Mouse (Mus musculus) heart, embryonic 10.5 days (tissue): Measurements from ENCODE around the gene Tarsl2. TPM values are rescaled to one million over a fixed set of nuclear protein-coding genes. Genes with fewer than 3 reads are reported as not detected.
A peak's percentile ranks its signal among the peaks of the same experiment; 100 is the strongest.

ENCODE experiments used
- DNase-seq: peaks from one replicate; pipeline ENCODE4 v3.0.0-alpha.2; 2017; ENCODE audit warnings: low spot score
- H3K27ac ChIP-seq: fragments of 300-500 bp; sonication (generic); 2 replicates; pipeline ENCODE4 v1.5.1; 2016; ENCODE audit warnings: mild to moderate bottlenecking
- H3K27me3 ChIP-seq: fragments of 300-500 bp; sonication (generic); 2 replicates; pipeline ENCODE4 v1.6.1; 2016; ENCODE audit warnings: mild to moderate bottlenecking; ENCODE audit not compliant: poor library complexity, insufficient read depth, severe bottlenecking
- H3K36me3 ChIP-seq: fragments of 300-500 bp; sonication (generic); 2 replicates; pipeline ENCODE4 v1.6.1; 2016; ENCODE audit warnings: mild to moderate bottlenecking, moderate library complexity
- H3K4me1 ChIP-seq: fragments of 300-500 bp; sonication (generic); 2 replicates; pipeline ENCODE4 v1.6.1; 2016; ENCODE audit warnings: mild to moderate bottlenecking
- H3K4me3 ChIP-seq: fragments of 300-500 bp; sonication (generic); 2 replicates; pipeline ENCODE4 v1.5.1; 2016; ENCODE audit warnings: mild to moderate bottlenecking, moderate library complexity
- H3K9me3 ChIP-seq: fragments of 300-500 bp; sonication (generic); 2 replicates; pipeline ENCODE4 v1.6.1; 2016; ENCODE audit warnings: mild to moderate bottlenecking, moderate library complexity
- WGBS: fragments of 180-500 bp; shearing (Covaris S2); methylation state at CpG from one replicate; pipeline ENCODE4 v1.1.7; 2016; 5-methylcytosine and 5-hydroxymethylcytosine counted together
- polyA plus RNA-seq: library from polyadenylated mRNA; unstranded; fragments of >200 nt; fragmentation: Nextera tagmentation; extraction: Ambion mirVana; gene quantifications from 2 replicates; pipeline ENCODE4 v1.2.1, GENCODE M21; 2016

Gene Tarsl2
- polyA plus RNA-seq, 1 experiment from 2014 or later = 13.1 TPM

DNA sequence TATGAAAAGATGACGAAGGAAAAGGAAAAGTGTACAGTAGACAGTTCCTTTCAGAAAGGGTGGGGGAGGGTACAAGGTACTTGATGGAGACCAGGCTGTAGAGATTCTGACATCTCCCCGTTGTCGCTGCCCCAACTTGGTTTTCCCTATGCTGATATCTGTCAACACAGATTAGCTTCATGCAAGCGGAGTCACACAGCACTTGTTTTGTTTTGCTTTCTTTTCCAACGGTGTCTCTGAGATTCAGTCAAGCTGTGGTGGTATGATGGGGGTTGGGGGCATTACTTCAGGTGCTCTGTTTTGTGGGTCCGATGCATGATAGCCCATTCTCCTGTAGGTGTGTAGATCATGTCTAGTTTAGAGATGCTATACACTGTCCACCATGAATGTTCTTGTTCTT lies 22.8 kb downstream of the Tarsl2 start:
- no peaks in the 10 kb centered on the region for H3K27me3 ChIP-seq
- no peak overlapping the region for H3K4me3 ChIP-seq
- no peaks in the 10 kb centered on the region for H3K9me3 ChIP-seq
- no peak for DNase-seq
- H3K4me1 ChIP-seq = no peaks in the 10 kb centered on the region
- H3K27ac ChIP-seq = no peak overlapping the region
- peaks cover 24% of the 10 kb centered on the region; the same call in 1 of the 2 replicates for H3K36me3 ChIP-seq
- 78% methylated on average over 6 of the region's 6 CpGs for WGBS

DNA sequence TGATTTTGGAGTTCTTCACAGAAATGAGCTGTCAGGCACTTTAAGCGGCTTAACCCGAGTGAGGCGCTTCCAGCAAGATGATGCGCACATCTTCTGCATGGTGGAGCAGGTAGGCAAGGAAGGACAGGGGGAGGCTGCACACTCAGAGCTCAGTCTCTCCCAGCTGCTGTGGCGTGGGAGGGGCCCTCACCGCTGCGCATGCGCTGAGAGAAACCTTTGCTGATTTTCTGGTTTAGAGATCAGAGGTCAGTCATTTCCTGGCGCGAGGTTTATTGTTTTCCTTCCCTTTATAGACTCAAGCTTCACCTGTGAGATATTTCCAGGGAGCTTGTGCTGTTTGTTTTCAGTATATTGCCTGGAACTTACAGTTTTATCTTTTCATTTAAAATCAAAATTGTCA lies 33.4 kb downstream of the Tarsl2 start:
- Histone ChIP-seq H3K27ac (no peak overlapping the region), H3K9me3 (no peaks in the 10 kb centered on the region), H3K4me1 (no peaks in the 10 kb centered on the region), H3K4me3 (no peak overlapping the region), H3K36me3 (peaks cover 17% of the 10 kb centered on the region; the same call in 1 of the 2 replicates), H3K27me3 (no peaks in the 10 kb centered on the region)
- peak; percentile 64 for DNase-seq
- 78% methylated on average over 10 of the region's 10 CpGs for WGBS

DNA sequence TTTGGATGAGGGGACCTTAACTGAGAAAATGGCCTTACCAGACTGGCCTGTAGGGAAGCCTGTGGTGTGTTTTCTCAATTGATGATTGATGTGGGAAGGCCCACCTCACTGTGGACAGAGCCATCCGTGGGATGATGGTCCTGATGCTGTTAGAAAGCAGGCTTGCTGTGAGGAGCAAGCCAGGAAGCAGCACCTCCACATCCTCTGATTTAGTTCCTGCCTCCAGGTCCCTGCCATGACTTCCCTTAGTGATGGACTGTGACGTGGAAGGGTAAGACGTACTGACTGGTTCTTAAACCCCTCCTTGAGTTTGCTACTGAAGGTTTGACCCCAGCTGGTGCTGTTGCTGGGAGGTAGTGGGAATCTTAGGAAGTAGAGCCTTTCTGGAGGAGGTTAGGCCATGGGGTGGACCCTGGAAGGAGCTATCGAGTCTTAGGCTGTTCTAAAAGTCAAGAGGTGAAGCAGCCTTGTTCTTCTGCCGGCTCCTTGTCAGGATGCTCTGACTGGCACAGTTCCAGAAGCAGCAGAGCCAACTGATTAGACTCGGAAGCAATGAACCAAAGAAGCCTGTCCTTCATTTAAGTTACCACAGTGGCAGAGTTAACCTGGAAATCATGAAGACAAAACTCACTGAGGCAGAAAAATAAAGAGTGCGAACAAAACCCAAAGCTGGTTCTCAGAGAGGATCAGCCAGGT lies 34.4 kb downstream of the Tarsl2 start:
- WGBS = 79% methylated on average over 7 of the region's 7 CpGs
- no peaks in the 10 kb centered on the region for H3K9me3 ChIP-seq
- H3K27ac ChIP-seq = no peak overlapping the region
- H3K4me1 ChIP-seq = no peaks in the 10 kb centered on the region
- H3K27me3 ChIP-seq = no peaks in the 10 kb centered on the region
- peaks cover 18% of the 10 kb centered on the region; the same call in 1 of the 2 replicates for H3K36me3 ChIP-seq
- DNase-seq = peak; percentile 61
- no peak overlapping the region for H3K4me3 ChIP-seq

GRCm38 (mm10) chr7:65681166-65681565 lies 36.5 kb downstream of the Tarsl2 start:
- H3K27me3 ChIP-seq = no peaks in the 10 kb centered on the region
- H3K36me3 ChIP-seq = peaks cover 15% of the 10 kb centered on the region; the same call in 1 of the 2 replicates
- H3K27ac ChIP-seq = no peak overlapping the region
- H3K9me3 ChIP-seq = no peaks in the 10 kb centered on the region
- H3K4me1 ChIP-seq = no peaks in the 10 kb centered on the region
- DNase-seq = no peak
- whole genome bisulfite sequencing = 68% methylated on average over 5 of the region's 5 CpGs
- H3K4me3 ChIP-seq = no peak overlapping the region

DNA sequence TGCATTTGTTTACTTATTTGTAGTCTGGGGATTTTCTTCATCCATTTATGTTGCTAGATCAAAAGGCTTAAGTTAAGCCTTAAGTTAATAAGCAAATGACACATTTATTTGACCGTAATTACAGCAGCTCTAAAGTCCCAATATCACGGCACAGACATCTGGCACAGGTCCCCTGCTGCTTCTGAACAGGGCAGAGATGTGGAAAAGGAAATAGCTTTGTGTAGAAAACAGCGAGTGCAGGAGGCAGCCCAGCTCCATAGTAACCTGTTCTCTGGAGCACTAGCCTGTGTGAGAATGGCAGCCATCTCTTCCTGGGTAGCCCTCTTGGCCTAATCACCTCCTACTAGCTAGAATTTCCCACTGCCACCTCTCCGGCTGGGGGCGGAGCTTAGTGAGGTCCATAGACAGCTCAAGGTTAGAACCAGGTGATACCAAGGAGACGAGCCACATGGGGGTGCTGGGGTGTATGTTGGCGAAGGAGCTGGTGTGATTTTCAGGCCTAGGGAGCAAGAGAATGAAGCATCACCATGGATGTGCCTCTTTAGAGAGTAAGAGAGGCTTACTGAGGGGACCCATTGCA lies 39.6 kb downstream of the Tarsl2 start:
- no peak for DNase-seq
- H3K27ac ChIP-seq = no peak overlapping the region
- H3K36me3 ChIP-seq = peaks cover 16% of the 10 kb centered on the region; the same call in 1 of the 2 replicates
- H3K27me3 ChIP-seq = no peaks in the 10 kb centered on the region
- WGBS = 67% methylated on average over 7 of the region's 7 CpGs
- H3K9me3 ChIP-seq = no peaks in the 10 kb centered on the region
- H3K4me3 ChIP-seq = no peak overlapping the region
- no peaks in the 10 kb centered on the region for H3K4me1 ChIP-seq

GRCm38 (mm10) chr7:65686664-65687063 lies 42.0 kb downstream of the Tarsl2 start:
- Histone ChIP-seq H3K27me3 (no peaks in the 10 kb centered on the region), H3K36me3 (peaks cover 16% of the 10 kb centered on the region; the same call in 1 of the 2 replicates), H3K4me3 (no peak overlapping the region), H3K9me3 (no peaks in the 10 kb centered on the region), H3K27ac (no peak overlapping the region), H3K4me1 (no peaks in the 10 kb centered on the region)
- DNase-seq = peak; percentile 61
- 89% methylated on average over 9 of the region's 9 CpGs for WGBS

- H3K4me3 ChIP-seq = no peak within 1 kb of the TSS
- 83% methylated on average over 7 of the region's 7 CpGs for whole genome bisulfite sequencing
- H3K27ac ChIP-seq = no peak within 1 kb of the TSS
- no peak for DNase-seq
- peaks cover 20% of the 10 kb centered on the region for H3K36me3 ChIP-seq
- no peaks in the 10 kb centered on the region for H3K9me3 ChIP-seq
- peaks cover 12% of the 10 kb centered on the region for H3K4me1 ChIP-seq
- H3K27me3 ChIP-seq = no peaks in the 10 kb centered on the region
These were observed 46.2 kb downstream of the Tarsl2 start, which contains the start of gene Tm2d3 for GRCm38 (mm10) chr7:65690869-65691268. Tm2d3 (plus strand) TSS chr7:65691169.

- peak; percentile 51 for DNase-seq
- no peak overlapping the region for H3K4me3 ChIP-seq
- H3K9me3 ChIP-seq = no peaks in the 10 kb centered on the region
- H3K36me3 ChIP-seq = peaks cover 24% of the 10 kb centered on the region
- H3K27me3 ChIP-seq = no peaks in the 10 kb centered on the region
- H3K27ac ChIP-seq = no peak overlapping the region
- 88% methylated on average over 8 of the region's 8 CpGs for WGBS
- H3K4me1 ChIP-seq = peaks cover 12% of the 10 kb centered on the region
These were observed 47.4 kb downstream of the Tarsl2 start for GRCm38 (mm10) chr7:65691929-65692605.

- peak overlapping the region; percentile 94 for H3K4me3 ChIP-seq
- whole genome bisulfite sequencing = 3% methylated on average over 10 of the region's 10 CpGs
- no peaks in the 10 kb centered on the region for H3K27me3 ChIP-seq
- DNase-seq = no peak
- H3K4me1 ChIP-seq = peaks cover 12% of the 10 kb centered on the region
- no peaks in the 10 kb centered on the region for H3K9me3 ChIP-seq
- peaks cover 27% of the 10 kb centered on the region for H3K36me3 ChIP-seq
- peak overlapping the region; percentile 93 for H3K27ac ChIP-seq
These were observed 48.2 kb downstream of the Tarsl2 start for GRCm38 (mm10) chr7:65692883-65693282.

DNA sequence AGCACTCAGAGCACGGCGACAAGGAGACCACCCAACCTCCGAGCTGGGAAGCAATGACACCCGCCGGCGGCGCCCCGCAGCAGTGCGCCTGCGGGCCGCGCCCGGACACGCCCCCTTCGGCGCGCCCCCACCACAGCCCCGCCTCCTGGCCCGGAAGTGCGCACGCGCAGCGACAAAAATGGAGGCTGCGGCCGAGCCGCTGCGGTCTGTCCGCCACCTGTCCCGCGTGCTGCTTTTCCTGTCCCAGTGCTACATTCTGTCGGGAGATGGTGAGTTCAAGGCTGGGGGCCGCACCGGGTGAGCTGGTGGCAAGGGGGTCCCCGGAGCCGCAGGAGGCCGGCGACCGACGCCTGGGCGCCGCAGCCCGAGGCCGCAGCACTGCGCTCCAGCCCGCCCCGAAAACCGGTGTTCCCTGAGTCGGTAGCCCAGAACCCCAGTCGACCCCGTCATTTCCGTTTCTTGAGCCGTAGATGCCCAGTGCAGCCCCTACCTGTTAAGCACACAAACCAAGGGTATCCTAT lies 48.7 kb downstream of the Tarsl2 start:
- Histone ChIP-seq H3K4me1 (peaks cover 12% of the 10 kb centered on the region), H3K36me3 (peaks cover 31% of the 10 kb centered on the region), H3K9me3 (no peaks in the 10 kb centered on the region), H3K4me3 (peak overlapping the region; percentile 94), H3K27me3 (no peaks in the 10 kb centered on the region), H3K27ac (peak overlapping the region; percentile 93)
- peak; percentile 93 for DNase-seq
- WGBS = under 1% methylated on average over 52 of the region's 52 CpGs

GRCm38 (mm10) chr7:65696450-65696849 lies 51.8 kb downstream of the Tarsl2 start:
- DNase-seq = no peak
- Histone ChIP-seq H3K27me3 (no peaks in the 10 kb centered on the region), H3K4me1 (peaks cover 12% of the 10 kb centered on the region), H3K36me3 (peaks cover 60% of the 10 kb centered on the region), H3K4me3 (no peak overlapping the region), H3K27ac (no peak overlapping the region), H3K9me3 (no peaks in the 10 kb centered on the region)
- WGBS = 65% methylated on average over 2 of the region's 2 CpGs

DNA sequence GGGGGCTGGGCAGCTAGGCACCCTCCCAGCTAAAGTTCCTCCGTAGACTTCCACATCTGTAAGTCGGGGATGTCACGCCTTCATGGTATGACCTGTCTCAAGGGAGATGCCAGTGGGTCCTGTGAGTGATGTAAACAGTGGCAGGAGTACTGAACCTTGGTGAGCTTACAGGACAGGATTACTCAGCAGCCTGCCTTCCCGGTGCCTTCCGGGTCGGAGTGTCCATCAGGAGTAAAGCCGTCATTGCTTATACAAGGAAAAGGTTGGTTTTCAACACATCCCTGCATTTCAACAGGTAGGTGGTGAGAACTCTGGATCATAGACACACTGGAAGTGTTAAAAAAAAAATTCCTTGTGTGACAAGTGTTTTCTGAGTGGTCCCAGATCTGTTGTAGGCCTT lies 57.4 kb downstream of the Tarsl2 start:
- H3K4me1 ChIP-seq = peaks cover 7% of the 10 kb centered on the region; the same call in 1 of the 2 replicates
- 0 out of 2 replicates have a peak, but pooled peaks cover 3% of the 10 kb centered on the region for H3K27me3 ChIP-seq
- no peak overlapping the region for H3K4me3 ChIP-seq
- H3K36me3 ChIP-seq = peaks cover 53% of the 10 kb centered on the region
- no peak overlapping the region for H3K27ac ChIP-seq
- WGBS = 77% methylated on average over 7 of the region's 7 CpGs
- H3K9me3 ChIP-seq = no peaks in the 10 kb centered on the region
- DNase-seq = no peak

- Histone ChIP-seq H3K27ac (peak overlapping the region; percentile 32; the same call in 1 of the 2 replicates), H3K4me3 (peak overlapping the region; percentile 50), H3K4me1 (peaks cover 7% of the 10 kb centered on the region; the same call in 1 of the 2 replicates), H3K36me3 (peaks cover 26% of the 10 kb centered on the region), H3K9me3 (no peaks in the 10 kb centered on the region), H3K27me3 (0 out of 2 replicates have a peak, but pooled peaks cover 3% of the 10 kb centered on the region)
- DNase-seq = peak; percentile 86
- 11% methylated on average over 10 of the region's 10 CpGs for WGBS
These were observed 60.1 kb downstream of the Tarsl2 start for GRCm38 (mm10) chr7:65704818-65705242.
